Mouse (Mus musculus) bone marrow macrophage, adult 2 months (primary cell): ENCODE data around the gene Gm10309.

Experiments
- CTCF ChIP-seq: IDR thresholded peaks from 2 replicates; pipeline ENCODE4 v1.5.1; 2012; ENCODE audit warnings: low read depth, mild to moderate bottlenecking, low read length, moderate library complexity
- POLR2A ChIP-seq: IDR thresholded peaks from 2 replicates; pipeline ENCODE4 v1.6.1; 2012; ENCODE audit warnings: mild to moderate bottlenecking, low read depth, low read length, borderline replicate concordance

- TF ChIP-seq CTCF (no peak), POLR2A (no peak)
Measured at GRCm38 (mm10) chr17:86516630-86517029, 11.6 kb upstream of the Gm10309 start.
